Mouse (Mus musculus): ENCODE measurements around the gene Otub2.

Gene Otub2

GRCm38 (mm10) chr12:103445060-103445459, 56.6 kb downstream of the Otub2 start:
- DNase-seq: no peak

DNA sequence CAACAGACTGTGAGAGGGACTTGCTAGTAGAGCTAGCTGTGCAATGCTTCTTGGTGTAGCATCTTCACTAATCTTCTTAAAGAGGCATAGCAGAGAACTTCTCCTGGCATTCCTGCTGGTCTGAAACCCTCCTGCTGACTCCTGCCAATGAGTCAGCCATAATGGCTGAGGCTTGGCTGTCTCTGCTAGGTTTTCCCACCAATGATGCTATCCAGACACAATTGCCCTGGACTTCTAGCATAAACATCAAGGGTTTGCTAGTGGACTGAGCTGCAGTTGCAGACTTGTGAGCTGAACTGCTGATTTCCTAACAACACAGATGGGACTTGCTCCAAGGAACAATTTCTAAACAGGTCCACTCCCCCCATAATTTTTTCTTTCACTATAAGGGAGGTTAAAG, 64.9 kb downstream of the Otub2 start:
- DNase-seq: no peak

Measured in lung, postnatal 10 days (tissue).